Mouse (Mus musculus) cerebellum, postnatal 4 days (tissue): ENCODE measurements around the gene Gm6096.
"Not testable (repeated sequence)": the region's sequence is repeated elsewhere in the genome, so short reads cannot be mapped to it uniquely, and the experiment has no call there.

ENCODE experiments used
- DNase-seq, 2 experiments: peaks; one replicate each; pipeline ENCODE4 v3.0.0; 2022; ENCODE audit warnings: low spot score in 2 of 2, mixed read lengths in 1 of 2

Gm6096 gene

DNA sequence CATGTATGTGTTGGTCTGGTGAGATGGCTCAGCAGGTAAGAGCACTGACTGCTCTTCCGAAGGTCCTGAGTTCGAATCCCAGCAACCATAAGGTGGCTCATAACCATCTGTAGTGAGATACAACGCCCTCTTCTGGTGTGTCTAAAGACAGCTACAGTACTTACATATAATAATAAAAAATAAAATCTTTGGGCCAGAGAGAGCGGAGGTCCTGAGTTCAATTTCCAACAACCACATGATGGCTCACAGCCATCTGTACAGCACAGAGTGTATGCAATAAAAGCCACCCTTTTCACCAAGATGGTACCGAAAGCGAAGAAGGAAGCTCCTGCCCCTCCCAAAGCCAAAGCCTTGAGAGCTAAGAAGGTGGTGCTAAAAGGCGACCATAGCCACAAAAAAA lies at the start of gene Gm6096:
TSS of gene Gm6096 (plus strand) at position 301 of the 400 bp plus-strand sequence.
- DNase-seq, result no peak

DNA sequence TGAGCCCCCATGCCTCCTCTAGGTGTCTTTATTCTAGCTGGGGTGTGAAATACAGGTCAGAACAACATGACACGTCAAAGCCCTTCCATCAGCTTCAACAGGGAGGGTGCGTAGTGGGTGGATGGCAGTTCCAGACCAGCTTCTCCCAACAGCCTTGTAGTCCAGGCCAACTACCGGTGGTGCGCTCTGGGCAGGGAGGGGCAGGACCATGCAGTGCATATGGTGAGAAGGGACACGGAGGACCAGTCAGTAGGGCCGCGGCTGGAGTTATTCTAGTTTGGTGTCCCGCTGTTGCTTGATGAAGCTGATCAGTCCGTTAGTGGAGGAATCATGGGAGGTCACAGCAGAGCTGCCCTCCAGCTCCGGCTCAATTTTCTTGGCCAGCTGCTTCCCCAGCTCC lies 48.7 kb upstream of the Gm6096 start:
- DNase-seq, result not testable (repeated sequence)

DNA sequence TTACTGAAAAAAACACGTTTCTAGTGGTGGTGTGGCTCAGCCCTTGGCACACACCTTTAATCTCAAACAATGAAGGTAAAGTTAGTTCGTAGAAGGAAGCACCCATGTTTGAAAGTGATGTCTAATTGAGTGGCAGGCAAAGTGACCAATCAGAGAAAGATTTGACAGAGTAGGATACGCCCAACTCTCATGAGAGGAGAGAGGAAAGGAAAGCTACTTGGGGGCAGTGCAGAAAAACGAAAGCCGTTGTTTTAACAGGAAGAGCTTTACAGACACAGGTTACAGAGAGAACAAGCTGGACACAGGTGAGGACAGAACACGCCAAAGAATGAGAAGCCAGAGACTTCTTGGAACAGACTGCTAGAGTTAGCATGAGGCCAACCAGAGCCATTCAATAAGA lies 44.5 kb upstream of the Gm6096 start:
- DNase-seq, result no peak

DNA sequence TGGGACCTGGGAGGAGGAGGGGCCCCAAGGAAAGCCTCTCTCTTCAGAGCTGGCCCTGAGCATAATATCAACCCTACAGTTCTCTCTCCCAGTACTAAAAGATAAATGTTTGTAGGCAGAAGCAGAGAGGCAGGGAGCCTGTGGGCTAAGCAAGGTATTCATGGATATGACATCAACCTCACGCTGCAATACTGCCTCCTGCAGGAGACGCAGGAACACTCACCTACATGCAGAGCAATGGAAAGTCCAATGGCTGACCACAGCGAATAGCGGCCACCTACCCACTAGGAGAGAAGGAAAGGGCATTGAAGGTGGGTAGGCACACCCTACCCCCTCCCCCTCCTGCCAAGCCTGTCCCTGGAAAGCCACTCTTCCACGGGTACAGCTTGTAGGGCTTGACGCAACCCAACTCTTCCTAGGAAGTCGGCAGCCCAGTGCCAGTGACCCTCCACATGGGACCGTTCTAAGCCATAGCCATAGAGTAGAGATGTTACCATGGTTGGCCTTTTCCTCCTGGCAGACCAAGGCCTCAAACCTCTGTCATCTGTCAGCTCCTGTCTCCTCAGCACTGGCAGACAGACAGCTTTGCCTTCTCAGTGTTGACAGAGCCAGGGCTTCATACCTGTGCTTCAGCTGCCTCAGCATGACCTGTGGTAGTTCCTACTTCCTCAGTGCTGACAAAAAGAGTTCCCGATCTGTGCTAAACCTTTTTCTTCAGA lies 42.7 kb upstream of the Gm6096 start:
- DNase-seq, result no peak

DNA sequence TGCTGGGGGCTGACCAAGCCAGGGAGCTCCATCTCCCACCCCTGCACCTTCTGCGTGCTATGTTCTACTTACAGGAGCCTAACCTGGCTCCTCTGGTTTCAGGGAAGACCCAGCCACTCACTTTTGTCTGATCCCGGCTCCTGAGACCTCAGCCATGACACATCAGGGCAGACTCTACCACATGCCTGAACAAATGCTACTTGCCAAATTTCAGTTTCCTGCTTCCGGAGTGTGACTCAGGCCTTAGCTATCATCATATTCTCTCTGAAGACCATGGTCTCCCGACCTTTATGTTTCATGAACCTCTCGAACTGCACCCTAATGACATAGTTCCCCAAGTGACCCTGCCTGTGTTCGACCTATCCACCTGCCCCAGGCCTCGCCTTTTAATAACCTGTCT lies 37.6 kb upstream of the Gm6096 start:
- no peak for DNase-seq

DNA sequence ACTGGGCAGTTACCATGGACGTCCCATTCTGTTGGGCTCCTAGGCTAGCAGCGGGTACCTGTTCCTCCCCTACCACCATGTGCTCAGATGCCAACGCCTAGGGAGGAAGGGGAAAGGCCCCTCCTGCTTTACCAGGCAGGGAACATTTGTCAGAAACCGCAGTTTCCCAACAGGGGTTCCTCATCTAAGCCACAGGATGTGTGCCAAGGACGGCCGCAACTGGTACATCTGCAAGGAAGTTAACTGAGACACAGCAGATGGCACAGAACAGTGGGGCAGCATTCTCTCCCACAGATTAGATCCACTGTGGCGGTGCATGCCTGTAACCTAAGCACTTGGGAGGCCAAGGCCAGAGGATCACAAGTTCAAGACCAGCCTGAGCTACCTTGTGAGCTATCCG lies 36.2 kb upstream of the Gm6096 start:
- no peak for DNase-seq

DNA sequence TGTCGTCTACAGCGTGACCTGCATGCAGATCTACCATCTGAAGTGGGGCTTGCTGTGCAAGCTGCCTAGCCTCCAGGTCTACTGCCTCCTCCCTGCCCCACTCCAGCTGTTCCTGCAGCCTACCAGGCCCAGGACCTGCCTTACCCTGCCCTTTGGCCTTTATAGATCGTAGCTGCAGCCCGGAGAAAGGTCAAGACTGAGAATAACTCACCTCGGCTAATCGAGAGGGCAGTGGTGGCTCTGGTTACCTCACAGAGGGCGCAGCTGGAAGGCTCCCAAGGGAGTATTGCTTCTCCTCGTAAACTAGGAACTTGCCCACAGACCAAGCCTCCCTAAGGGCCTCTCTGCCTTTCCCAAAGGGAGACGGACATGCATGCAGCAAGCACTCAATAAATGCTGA lies 35.4 kb upstream of the Gm6096 start:
- DNase-seq, result no peak

DNA sequence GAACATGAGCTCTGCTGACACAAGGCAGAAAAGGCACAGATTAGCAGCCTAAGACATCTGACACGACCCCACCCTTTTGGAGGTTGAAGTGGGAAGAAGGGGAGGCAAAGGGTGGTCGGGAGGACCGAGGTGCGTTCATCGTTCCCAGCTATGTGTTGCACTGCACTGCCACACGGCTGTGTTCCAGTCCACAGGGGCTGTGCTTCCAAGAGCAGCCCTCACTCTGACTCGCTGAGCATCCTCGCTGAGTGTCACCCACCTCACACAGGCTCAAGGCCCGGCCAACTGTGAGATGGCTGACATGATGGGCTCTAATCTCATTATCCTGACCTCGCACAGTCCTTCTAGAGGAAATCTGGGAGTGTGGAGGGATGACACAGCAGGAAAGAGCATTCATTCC lies 34.4 kb upstream of the Gm6096 start:
- DNase-seq, result no peak

DNA sequence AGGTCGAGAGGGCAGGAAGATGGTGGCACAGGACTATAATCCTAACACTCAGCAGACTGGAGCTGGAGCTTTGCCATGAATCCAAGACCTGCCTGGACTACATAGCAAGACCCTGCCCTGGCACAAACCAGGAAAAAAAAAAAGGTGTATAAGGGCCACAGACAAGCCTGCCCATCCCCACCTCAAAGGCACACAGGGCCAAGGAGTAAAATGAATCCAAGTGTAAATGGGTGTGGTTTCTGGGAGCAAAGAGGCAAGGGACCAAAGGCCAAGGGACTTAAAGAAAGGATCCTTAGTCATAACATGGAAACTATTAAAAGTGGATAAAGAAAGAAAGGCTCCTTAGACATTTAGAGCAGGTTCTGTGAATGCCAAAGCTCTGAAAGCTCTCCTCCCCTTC lies 32.3 kb upstream of the Gm6096 start:
- no peak for DNase-seq

DNA sequence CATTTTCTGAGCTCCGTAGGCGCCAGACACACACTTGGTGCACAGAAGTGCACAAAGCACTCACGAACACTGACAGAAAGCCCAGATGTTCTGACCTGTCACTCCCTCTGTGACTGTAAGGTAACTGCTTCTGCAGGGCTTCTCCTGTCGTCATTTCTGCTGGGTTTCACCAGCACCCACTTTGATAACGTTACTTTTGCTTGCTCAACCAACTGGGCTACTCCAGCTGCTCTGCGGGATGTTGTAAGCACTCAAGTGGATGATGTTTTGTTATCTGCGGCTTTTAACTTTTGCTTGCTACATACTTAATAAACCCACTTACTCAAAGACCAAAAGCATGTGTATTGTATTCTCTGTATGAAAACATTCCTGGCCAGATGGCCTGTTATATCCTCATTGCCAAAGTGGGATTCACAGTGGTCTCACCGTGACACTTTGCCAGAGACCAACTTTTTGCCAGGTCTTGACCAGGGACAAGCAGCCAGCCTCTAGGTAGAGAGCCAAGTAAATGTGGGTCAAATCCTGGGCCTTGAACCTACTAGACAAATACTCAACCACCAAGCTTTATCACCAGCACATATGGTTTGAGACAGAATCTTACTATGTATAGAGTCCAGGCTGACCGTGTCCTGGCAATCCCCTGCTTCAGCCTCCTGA lies 29.1 kb upstream of the Gm6096 start:
- DNase-seq, result no peak

DNA sequence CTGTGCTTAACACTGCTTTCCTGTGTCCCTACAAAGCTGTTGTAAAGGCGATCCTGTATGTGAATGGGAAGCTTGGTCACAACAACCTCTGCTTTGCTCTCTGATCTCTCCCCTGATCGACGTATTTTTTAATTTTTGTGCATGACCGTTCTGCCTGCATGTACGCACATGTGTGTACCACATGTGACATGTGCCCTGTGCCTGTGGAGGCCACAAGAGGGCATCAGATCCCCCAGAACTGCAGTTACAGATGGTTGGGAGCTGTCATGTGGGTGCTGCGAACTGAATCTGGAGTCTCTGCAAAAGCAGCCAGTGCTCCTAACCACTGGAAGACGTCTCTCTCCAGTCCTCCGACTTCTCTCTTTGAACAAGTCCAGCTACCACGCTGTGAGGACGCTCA lies 28.5 kb upstream of the Gm6096 start:
- no peak for DNase-seq

DNA sequence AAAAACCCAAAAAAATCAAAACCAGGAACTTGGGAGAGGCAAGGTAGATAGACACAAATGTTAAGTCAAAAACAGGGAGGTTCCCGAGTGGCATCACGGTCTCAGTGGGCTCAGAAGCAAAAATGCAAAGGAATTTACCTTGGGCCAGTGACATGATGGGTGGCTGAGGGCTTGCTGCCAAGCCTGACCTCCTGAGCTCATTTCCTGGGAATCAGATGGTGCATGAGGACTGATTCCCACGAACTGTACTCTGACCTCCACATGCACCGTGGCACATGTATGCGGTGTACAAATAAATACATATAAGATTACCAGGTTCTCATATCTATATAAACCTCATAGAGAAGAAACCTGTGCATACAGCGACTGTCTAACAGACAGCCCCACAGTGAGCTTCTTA lies 26.5 kb upstream of the Gm6096 start:
- no peak for DNase-seq

DNA sequence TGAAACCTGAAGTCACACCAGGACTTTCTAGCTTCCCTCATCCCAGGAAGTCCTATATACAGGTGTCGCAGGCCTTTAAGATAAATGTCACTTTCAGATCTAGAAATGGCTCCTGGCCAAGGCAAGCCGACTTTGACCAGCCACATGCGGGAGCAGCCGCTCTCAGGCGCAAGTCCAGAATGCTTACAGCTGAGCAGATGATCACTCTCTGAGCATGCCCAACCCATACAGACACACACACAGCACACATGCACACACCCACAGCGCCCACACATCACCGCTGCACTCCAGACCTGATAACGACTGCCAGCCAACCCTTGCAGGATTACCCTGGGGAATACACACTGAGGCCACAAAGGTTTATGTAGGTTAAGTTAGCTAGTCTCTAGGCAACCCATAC lies 24.8 kb upstream of the Gm6096 start:
- no peak for DNase-seq

DNA sequence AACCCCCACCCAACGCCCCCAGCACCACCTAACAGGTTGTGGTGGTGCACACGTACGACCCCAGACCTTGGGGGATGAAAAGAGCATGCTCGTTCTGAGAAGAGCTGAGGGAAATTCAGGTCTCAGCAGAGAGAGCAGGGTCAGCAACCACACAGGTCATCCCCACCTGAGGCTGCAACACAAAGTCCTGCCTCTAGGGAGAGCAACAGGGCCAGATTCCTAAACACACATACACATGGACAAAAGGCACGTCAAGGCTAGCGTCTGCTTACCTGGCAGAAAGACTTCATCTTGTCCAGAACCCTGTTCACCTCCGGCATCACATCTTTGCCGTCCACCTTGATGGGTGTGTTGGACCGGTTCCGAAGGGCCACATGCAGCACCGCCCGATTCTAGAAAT lies 24.0 kb upstream of the Gm6096 start:
- DNase-seq, result no peak

DNA sequence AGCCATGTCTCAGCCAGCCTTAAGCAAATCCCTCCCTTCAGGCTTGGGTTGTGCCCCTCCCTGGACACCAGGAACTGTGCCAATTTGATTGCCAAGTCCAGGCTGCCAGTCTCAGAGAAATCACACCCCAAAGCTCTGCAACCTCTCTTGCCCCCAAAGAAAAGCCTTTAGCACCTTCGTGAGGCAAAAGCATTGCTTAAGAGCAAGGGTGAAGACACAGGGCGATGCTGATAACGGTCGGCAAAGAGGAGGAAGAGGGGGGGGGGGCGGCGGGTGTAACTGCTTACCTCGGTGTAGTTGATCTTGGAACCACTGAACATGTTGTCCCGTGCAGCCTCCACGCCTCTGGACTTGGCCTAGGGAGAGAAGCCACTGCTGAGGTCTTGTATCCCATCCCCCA lies 22.2 kb upstream of the Gm6096 start:
- DNase-seq, result no peak

DNA sequence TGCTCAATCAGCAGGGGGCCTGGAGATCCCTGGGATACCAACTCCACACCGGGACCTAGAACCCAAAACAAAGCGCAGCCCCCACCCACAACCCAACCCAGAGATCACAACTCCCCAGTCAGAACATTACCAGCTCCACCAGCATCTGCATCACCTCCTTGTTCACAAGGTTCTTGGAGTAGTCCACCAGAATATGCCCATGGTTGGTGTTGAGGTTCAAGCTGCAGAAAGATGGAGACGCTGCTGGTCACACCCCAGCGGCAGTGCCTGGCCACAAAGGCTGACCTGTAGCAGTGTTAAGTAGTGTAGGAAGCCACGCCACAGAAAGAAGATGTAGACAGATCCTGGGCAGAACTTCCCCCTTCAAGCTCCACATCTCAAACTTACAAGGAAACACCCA lies 21.7 kb upstream of the Gm6096 start:
- DNase-seq, result no peak

DNA sequence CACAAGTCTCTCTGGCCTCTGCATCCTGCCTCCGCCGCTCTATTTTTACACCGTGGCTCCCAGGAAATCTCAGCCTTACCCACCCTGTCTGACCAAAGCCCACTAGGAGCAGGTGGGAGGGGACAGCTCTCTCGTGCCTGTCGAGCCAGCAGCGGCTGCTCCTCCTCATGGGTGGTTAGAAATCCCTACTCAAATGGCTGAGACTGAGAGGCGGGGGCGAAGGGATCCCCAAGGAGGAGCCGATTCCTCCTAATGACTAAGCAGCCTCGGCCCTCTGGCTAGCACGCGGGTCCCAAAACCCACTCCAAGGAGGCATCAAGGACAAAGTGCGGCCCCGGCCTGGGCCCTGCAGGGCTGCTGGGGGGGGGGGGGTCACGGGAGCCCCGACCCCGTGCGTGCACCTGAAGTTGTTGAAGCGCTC lies 21.1 kb upstream of the Gm6096 start:
- DNase-seq, result peak; percentile 34 to 47

DNA sequence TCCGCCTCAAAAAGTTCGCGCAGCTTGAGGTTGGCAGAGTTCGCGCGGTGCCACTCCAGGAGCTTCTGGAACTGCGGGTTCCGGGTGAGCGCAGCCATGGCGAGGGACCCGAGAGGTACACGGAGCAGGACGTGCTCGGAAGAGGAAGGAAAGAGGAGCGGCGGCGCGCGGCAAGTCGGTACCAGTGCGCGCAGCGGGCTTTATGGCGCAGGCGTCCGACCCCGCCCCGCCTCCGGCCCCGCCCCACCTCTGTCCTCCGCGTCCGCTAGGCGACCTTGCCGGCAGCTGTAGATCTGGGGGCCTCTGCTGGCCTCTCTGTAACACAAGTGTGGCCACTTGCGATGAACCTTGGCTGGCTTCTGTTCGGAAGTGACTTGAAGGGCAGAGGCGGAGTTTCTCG lies 20.7 kb upstream of the Gm6096 start, which contains the start of gene Gpi1:
TSS of gene Gpi1 (minus strand) at position 221 of the 400 bp plus-strand sequence.
- DNase-seq, result peak; percentile 56 to 73

DNA sequence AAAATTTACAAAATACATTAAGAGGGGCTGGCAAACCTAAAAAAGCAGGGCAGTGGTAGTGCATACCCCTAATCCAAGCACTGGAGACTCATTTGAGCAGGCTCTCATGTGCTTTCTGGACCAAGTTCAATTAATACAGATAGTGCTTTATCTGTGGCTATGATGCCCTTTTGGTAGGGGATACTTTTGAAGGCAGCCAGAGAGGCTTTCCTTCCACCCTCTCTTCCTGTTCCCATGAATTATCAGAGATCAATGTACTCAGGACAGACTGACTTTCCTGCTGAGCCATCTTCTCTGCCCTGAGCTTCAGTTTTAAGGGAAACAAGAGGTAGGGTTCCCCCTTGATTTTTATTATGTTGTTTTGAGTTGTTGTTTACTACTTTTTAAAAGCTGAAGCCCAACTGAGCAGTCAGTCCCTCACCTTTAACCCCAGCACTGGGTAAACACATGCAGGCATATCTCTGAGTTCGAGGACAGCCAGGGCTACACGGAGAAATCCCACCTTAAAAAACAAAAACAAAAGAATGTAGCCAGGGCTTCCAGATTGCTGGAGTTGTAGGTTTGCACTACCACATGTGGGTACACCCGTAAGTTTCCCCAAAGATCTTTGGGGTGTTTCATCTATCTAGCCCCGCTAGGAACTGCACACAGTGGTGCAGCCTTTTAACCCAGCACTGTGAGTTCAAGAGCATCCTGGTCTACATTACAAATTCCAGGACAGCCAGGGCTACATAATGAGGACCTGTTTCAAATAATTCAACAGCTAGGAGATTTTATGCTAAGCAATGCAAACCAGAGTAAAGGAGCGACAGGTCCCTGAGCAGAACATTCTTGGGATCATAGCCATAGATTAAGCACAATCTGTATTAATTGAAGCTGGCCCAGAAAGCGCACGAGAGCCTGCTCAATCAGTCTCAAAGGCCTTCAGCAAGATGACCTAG lies 17.8 kb upstream of the Gm6096 start:
- DNase-seq, result no peak

DNA sequence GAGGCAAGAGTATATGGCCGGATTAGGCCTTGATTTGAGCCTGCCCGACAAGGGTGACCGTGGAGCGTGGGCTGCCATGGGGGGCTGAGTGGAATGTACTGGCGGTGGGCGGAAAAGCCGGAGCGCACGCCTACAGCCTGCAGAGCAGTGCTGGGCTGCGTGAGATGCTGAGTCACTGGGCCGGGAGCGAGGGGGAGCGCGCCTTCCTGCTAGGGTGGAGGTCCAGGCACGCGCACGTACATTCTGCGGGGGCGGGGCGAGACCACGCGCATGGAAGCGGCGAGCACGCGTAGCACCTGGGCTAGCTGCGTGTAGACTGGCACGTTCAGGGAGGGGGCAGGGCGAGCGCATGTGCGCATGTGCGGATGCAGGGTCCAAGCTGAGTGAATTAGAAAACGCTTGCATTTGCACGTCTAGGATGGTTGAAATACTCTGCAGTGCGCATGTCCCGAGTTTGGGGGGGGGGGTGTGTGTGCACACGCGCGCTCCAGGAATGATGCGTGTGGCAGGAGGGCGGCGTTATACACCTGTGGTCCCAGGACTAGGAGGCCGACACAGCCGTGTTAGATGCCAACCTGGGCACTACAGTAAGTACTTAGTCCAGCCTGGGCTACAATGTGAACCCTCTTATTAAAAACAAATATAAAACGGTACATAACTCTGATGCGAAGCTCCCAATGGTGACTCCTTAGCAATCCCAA lies 16.8 kb upstream of the Gm6096 start:
- DNase-seq, result peak; percentile 98 to 99

DNA sequence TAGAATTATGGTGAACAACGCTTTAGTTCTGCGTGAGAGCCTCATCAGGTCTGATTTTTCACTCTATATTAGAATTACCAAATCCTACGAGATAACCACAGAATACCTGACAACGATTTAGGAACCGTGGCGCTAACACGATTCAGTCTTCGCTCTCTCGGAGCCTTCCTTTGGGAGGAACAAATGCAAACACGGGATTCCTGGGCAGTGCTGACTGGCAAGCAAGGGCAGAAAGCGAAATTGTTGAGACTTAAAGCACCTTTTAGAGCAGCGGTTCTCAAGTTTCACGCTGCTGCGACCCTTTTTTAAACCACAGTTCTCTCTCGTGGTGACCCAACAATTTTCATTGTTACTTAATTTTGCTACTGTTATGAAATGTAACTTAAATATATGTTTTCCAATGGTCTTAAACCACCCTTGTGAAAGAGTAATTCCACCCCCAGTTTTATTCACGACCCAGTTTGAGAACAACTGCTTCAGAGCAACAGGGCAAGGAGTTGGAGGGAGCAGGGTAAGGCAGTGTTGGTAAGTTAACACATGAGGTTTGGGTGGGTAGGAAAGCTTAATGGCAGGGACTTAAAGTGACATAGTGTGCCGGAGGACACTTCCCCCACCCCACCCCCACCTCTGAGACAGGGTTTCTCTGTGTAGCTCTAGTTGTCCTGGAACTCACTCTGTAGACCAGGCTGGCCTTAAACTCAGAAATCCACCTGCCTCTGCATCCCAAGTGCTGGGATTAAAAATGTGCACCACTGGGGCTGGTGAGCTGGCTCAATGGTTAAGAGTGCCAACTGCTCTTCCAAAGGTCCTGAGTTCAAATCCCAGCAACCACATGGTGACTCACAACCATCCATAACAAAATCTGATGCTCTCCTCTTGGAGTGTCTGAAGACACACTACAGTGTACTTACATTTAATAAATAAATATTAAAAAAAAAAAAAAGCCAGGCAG lies 16.0 kb upstream of the Gm6096 start:
- no peak for DNase-seq
